Mouse (Mus musculus): ENCODE data around the gene Prom1. TPM values are rescaled to one million over a fixed set of nuclear protein-coding genes. Genes with fewer than 3 reads are reported as not detected.

Prom1 gene
- polyA plus RNA-seq, 1 experiment from 2014 or later = 32.6 TPM

- H3K36me3 ChIP-seq (replicated peaks) = no peaks in the 10 kb centered on the region
- no peak overlapping the region for H3K4me3 ChIP-seq
- no peak for ATAC-seq (replicated peaks)
- no peaks in the 10 kb centered on the region for H3K27me3 ChIP-seq (replicated peaks)
- H3K4me1 ChIP-seq = no peaks in the 10 kb centered on the region
- no peaks in the 10 kb centered on the region for H3K9me3 ChIP-seq
- H3K9ac ChIP-seq = no peak overlapping the region
- H3K27ac ChIP-seq = no peak overlapping the region
- 88% methylated on average over 5 of the region's 5 CpGs for WGBS
- no peak overlapping the region for H3K4me2 ChIP-seq
These were observed 112.8 kb downstream of the Prom1 start for GRCm38 (mm10) chr5:43989017-43989416.

DNA sequence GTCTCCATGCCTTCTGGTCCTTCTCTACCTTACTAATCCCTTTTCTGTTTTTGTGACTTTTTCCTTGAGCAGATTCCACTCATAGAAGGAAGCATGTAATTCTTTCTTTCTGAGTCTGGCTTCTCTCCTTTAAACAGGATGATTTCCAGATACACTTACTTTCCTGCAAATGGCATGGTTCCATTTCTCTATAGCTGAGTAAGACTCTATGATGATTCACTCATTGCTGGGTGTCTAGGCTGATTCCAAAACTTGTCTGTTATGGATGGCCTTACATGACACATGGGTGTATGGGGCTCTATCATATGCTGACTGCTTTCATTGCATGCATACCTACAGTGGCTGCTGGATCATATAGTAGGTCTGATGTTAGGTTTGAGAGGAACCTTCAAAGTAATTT, 115.6 kb downstream of the Prom1 start:
- ATAC-seq (replicated peaks) = no peak
- Histone ChIP-seq H3K4me1 (no peaks in the 10 kb centered on the region), H3K36me3 (replicated peaks) (no peaks in the 10 kb centered on the region), H3K9me3 (no peaks in the 10 kb centered on the region), H3K27me3 (replicated peaks) (no peaks in the 10 kb centered on the region), H3K9ac (no peak overlapping the region), H3K4me2 (no peak overlapping the region), H3K4me3 (no peak overlapping the region), H3K27ac (no peak overlapping the region)

GRCm38 (mm10) chr5:43982896-43983295, 118.9 kb downstream of the Prom1 start:
- H3K27ac ChIP-seq = no peak overlapping the region
- H3K4me1 ChIP-seq = no peaks in the 10 kb centered on the region
- no peaks in the 10 kb centered on the region for H3K36me3 ChIP-seq (replicated peaks)
- H3K4me3 ChIP-seq = no peak overlapping the region
- WGBS = 47% methylated on average over 1 of the region's 1 CpGs
- no peaks in the 10 kb centered on the region for H3K27me3 ChIP-seq (replicated peaks)
- no peak for ATAC-seq (replicated peaks)
- no peak overlapping the region for H3K9ac ChIP-seq
- no peaks in the 10 kb centered on the region for H3K9me3 ChIP-seq
- no peak overlapping the region for H3K4me2 ChIP-seq

DNA sequence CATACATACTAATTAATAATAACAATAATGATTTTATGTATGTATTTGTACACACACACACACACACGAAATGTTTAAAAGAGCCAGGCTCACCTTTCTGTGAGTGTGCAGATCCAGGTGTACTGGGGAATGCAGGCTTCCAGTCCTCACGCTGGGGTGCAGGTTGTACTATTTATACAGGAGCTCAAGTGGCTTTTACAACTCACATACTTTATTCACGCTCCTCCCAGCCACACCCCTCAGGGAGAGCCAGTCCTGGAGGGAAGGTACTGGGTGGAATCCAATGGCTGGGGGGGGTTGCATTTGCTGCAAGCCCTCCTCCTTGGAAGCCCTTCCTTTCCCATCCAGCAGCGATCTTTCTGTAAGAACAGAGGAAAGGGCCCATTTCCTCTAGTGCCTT, 120.2 kb downstream of the Prom1 start, which contains the start of gene Fgfbp1:
Fgfbp1 (minus strand) TSS at position 160 of the 400 bp plus-strand sequence.
- H3K9ac ChIP-seq = no peak within 1 kb of the TSS
- H3K36me3 ChIP-seq (replicated peaks) = no peaks in the 10 kb centered on the region
- H3K4me1 ChIP-seq = no peaks in the 10 kb centered on the region
- H3K4me3 ChIP-seq = no peak within 1 kb of the TSS
- 61% methylated on average over 4 of the region's 4 CpGs for WGBS
- ATAC-seq (replicated peaks) = no peak
- no peaks in the 10 kb centered on the region for H3K27me3 ChIP-seq (replicated peaks)
- H3K9me3 ChIP-seq = no peaks in the 10 kb centered on the region
- no peak within 1 kb of the TSS for H3K27ac ChIP-seq
- no peak within 1 kb of the TSS for H3K4me2 ChIP-seq

DNA sequence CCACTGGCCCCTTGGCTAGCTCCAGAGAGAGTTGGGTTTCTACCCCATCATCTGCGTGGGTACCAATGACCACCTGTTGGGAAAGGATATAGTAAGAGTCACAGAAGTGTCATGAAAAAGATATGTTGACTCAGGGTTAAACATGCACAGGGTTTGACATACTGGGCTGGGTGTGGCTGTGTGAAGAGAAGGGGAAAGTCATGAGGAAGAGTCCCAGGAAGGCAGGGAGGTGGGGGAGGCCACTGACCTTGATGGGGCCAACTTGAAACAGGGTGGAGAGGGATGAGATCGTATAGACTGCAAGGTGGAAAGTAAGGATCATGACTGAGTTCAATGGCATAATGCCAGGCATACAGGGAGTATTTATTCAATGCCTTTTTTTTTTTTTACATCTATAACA, 121.4 kb downstream of the Prom1 start:
- H3K9ac ChIP-seq = no peak overlapping the region
- H3K4me3 ChIP-seq = no peak overlapping the region
- no peaks in the 10 kb centered on the region for H3K4me1 ChIP-seq
- no peaks in the 10 kb centered on the region for H3K27me3 ChIP-seq (replicated peaks)
- H3K36me3 ChIP-seq (replicated peaks) = no peaks in the 10 kb centered on the region
- ATAC-seq (replicated peaks) = no peak
- 73% methylated on average over 2 of the region's 2 CpGs for WGBS
- H3K9me3 ChIP-seq = no peaks in the 10 kb centered on the region
- H3K27ac ChIP-seq = no peak overlapping the region
- no peak overlapping the region for H3K4me2 ChIP-seq

DNA sequence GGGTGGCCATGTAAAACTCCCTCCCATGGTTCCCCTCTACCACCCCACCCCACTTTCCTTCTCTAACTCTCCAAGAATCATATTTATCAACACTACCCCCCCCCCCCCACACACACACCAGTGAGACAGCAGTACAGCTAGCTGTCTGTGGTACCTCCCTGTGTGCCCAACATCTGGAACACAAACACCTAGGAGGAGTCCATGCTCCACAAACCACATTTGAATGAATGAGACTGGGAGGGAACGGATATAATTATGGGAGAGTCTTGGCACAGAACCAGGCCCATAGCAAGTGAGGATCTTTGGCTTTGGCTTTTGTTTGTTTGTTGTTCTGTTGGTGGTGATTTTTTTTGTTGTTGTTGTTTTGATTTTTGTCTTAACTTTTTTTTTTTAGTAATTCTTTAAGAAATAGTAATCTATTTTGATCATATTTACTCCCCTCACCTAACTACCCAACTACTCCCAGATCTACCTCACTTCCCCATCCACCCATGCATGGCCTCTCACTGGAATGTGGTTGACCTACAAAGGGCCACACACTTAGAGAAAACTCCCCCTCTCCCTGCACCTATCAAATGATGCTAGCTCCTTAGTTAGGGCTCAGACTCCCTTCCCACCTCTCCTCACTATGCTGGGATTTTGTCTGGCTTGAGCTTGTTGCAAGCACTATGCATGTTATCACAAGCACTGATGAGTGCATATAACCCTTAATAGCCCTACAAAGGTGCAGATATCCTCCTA, 124.8 kb downstream of the Prom1 start:
- WGBS = 86% methylated on average over 1 of the region's 1 CpGs
- no peak overlapping the region for H3K4me2 ChIP-seq
- no peak overlapping the region for H3K27ac ChIP-seq
- H3K36me3 ChIP-seq (replicated peaks) = no peaks in the 10 kb centered on the region
- H3K9ac ChIP-seq = no peak overlapping the region
- H3K4me1 ChIP-seq = no peaks in the 10 kb centered on the region
- no peaks in the 10 kb centered on the region for H3K27me3 ChIP-seq (replicated peaks)
- H3K4me3 ChIP-seq = no peak overlapping the region
- no peak for ATAC-seq (replicated peaks)
- H3K9me3 ChIP-seq = no peaks in the 10 kb centered on the region

DNA sequence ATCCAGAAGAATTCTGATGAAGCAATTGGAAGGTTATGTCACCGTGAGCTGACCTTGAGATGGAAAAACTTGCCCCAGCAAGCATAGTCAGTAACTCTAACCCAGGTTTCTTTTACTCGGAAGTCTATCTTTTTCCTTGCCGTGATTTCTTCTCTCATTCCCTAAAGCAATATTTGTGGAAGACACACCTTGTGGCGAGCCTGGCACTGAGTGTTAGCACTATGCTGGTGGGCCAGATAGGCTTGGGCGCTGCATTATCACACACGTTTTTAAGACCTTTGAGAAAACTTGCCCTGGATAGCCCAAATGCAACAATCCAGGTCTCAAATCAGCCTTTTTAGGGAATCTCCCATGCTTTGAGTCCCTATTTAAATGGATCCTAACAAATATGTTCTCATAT, 127.7 kb downstream of the Prom1 start:
- no peak for ATAC-seq (replicated peaks)
- no peaks in the 10 kb centered on the region for H3K9me3 ChIP-seq
- 89% methylated on average over 6 of the region's 6 CpGs for WGBS

DNA sequence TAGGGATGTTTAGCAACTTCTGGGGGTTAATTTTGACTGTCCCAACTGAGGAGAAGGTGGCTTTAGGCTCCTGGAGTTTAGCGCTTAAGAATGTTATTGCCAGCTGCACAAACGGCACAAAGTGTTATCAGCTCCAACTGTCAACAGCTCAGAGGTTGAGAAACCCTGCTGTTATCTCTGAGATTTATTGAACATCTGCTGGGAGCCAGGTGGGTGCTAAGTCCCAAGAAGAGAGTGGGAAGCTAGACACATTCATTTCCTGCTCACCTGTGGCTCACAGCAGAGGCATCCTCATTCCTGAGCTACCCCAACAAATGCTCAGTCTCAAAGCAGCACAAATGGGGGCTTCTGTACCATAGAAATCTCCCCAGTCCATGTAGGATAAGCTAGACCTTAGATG, 130.7 kb downstream of the Prom1 start:
- Histone ChIP-seq H3K36me3 (replicated peaks) (no peaks in the 10 kb centered on the region), H3K4me3 (no peak overlapping the region), H3K27me3 (replicated peaks) (no peaks in the 10 kb centered on the region), H3K4me2 (no peak overlapping the region), H3K9ac (no peak overlapping the region), H3K4me1 (no peaks in the 10 kb centered on the region), H3K9me3 (no peaks in the 10 kb centered on the region), H3K27ac (no peak overlapping the region)
- no peak for ATAC-seq (replicated peaks)
- WGBS = 83% methylated on average over 2 of the region's 2 CpGs

More for the DNA sequence above, 127.7 kb downstream of the Prom1 start:
- Histone ChIP-seq H3K27me3 (replicated peaks) (no peaks in the 10 kb centered on the region), H3K4me2 (no peak overlapping the region), H3K4me1 (no peaks in the 10 kb centered on the region), H3K9ac (no peak overlapping the region), H3K27ac (no peak overlapping the region), H3K4me3 (no peak overlapping the region), H3K36me3 (replicated peaks) (no peaks in the 10 kb centered on the region)

DNA sequence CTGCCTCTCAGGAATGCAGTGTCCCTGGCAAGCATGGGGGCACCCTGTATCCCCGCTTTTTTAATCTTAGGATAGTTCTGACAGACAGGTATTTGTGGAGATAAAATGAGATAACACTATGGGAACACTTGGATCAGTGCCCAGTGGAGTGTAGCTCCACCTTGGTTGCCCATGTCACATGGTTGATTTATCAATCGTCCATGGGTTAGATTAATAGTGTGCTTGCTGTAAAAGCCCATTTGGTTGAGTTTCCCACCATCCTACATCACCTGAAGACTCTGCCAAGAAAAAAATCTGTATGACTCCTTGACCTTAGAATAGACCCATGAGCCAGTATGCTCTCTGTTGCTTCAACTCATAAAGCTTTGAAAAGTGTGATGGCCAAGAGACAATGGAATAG, 131.3 kb downstream of the Prom1 start:
- Histone ChIP-seq H3K4me3 (no peak overlapping the region), H3K4me2 (no peak overlapping the region), H3K4me1 (no peaks in the 10 kb centered on the region), H3K9ac (no peak overlapping the region), H3K36me3 (replicated peaks) (no peaks in the 10 kb centered on the region), H3K27me3 (replicated peaks) (no peaks in the 10 kb centered on the region), H3K27ac (no peak overlapping the region), H3K9me3 (no peaks in the 10 kb centered on the region)
- no peak for ATAC-seq (replicated peaks)
- 94% methylated on average over 2 of the region's 2 CpGs for WGBS

- 68% methylated on average over 2 of the region's 2 CpGs for WGBS
These were observed 133.2 kb downstream of the Prom1 start for GRCm38 (mm10) chr5:43968634-43969033.

DNA sequence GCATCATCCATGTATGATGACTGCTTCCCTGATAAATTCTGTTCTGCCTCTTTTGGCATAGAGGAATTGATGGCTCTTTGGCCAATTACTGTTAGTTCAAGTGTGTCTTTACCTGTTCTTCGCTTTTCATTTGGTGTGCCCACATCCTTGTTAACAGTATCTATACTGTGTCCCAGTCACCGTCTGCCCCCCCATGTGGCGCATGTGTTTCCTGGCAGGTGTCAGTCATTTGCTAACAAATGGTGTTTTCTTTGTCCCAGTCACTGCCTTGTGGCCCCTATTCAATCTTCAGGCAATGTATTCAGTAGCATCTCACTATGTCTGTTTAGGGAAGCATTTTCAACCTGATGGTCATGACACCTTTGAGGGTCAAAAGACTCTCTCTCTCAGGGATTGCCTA, 140.8 kb downstream of the Prom1 start:
- Histone ChIP-seq H3K4me3 (no peak overlapping the region), H3K36me3 (replicated peaks) (no peaks in the 10 kb centered on the region), H3K9ac (no peak overlapping the region), H3K9me3 (no peaks in the 10 kb centered on the region), H3K4me2 (no peak overlapping the region), H3K27ac (no peak overlapping the region), H3K4me1 (no peaks in the 10 kb centered on the region), H3K27me3 (replicated peaks) (no peaks in the 10 kb centered on the region)
- no peak for ATAC-seq (replicated peaks)
- WGBS = 93% methylated on average over 3 of the region's 3 CpGs

More at GRCm38 (mm10) chr5:43968634-43969033, 133.2 kb downstream of the Prom1 start:
- H3K4me1 ChIP-seq = no peaks in the 10 kb centered on the region
- H3K27me3 ChIP-seq (replicated peaks) = no peaks in the 10 kb centered on the region
- no peak overlapping the region for H3K9ac ChIP-seq
- no peak overlapping the region for H3K4me2 ChIP-seq
- no peak overlapping the region for H3K27ac ChIP-seq
- H3K9me3 ChIP-seq = no peaks in the 10 kb centered on the region
- no peak for ATAC-seq (replicated peaks)
- no peak overlapping the region for H3K4me3 ChIP-seq
- no peaks in the 10 kb centered on the region for H3K36me3 ChIP-seq (replicated peaks)

- Histone ChIP-seq H3K4me1 (no peaks in the 10 kb centered on the region), H3K27ac (no peak overlapping the region), H3K4me2 (no peak overlapping the region), H3K9ac (no peak overlapping the region), H3K36me3 (replicated peaks) (no peaks in the 10 kb centered on the region), H3K9me3 (no peaks in the 10 kb centered on the region), H3K27me3 (replicated peaks) (no peaks in the 10 kb centered on the region), H3K4me3 (no peak overlapping the region)
- ATAC-seq (replicated peaks) = no peak
- WGBS = 84% methylated on average over 3 of the region's 3 CpGs
These were observed 141.9 kb downstream of the Prom1 start for GRCm38 (mm10) chr5:43959884-43960440.

- H3K27ac ChIP-seq = no peak overlapping the region
- ATAC-seq (replicated peaks) = no peak
- no peak overlapping the region for H3K4me2 ChIP-seq
- H3K9ac ChIP-seq = no peak overlapping the region
- H3K27me3 ChIP-seq (replicated peaks) = no peaks in the 10 kb centered on the region
- no peak overlapping the region for H3K4me3 ChIP-seq
- no peaks in the 10 kb centered on the region for H3K36me3 ChIP-seq (replicated peaks)
- WGBS = 67% methylated on average over 1 of the region's 1 CpGs
- no peaks in the 10 kb centered on the region for H3K9me3 ChIP-seq
- H3K4me1 ChIP-seq = peaks cover 7% of the 10 kb centered on the region
These were observed 148.6 kb downstream of the Prom1 start for GRCm38 (mm10) chr5:43953241-43953640.

Data from midbrain, embryonic 15.5 days (tissue).